14 mouse cellular contexts compared by ENCODE assay signal in genomic region chr14:14350263-14351147, GRCm38 (mm10). TPM values are rescaled to one million over a fixed set of nuclear protein-coding genes. Genes with fewer than 3 reads are reported as not detected.
DNase-seq lines count a peak whose midpoint lies in the region; ATAC-seq and TF ChIP-seq lines count a peak whose summit lies in the region.
"Had no signal": no experiment of that assay in that cellular context is flagged by ENCODE, and none has a peak within 500 bp of the region (broad histone marks: within the 10 kb centered on the region; RNA-seq: fewer than 3 reads in every experiment).

No protein-coding gene starts in this region.

- peaks cover 14% of the 10 kb centered on the region for H3K4me1 ChIP-seq in G1E (ENCODE audit: insufficient read depth, low read depth, low read length)
- H3K4me1 ChIP-seq in midbrain, embryonic 11.5 days (ENCODE audit: control insufficient read depth, insufficient read depth, low read length): no peaks in the 10 kb centered on the region; the same call in 1 of the 2 replicates
- H3K4me1 ChIP-seq: heart, embryonic 13.5 days had no signal

- H3K36me3 ChIP-seq in G1E (replicated peaks): peaks cover 63% of the 10 kb centered on the region
- H3K36me3 ChIP-seq in midbrain, embryonic 11.5 days (ENCODE audit: control insufficient read depth, insufficient read depth, low read length): 0 out of 2 replicates have a peak, but pooled peaks cover 2% of the 10 kb centered on the region
- H3K36me3 ChIP-seq: forebrain, embryonic 12.5 days had no signal

- peak overlapping the region; percentile 38; the same call in 1 of the 2 replicates for H3K4me3 ChIP-seq in G1E (ENCODE audit: low read depth, low read length)
- H3K4me3 ChIP-seq in midbrain, embryonic 11.5 days (ENCODE audit: low read depth, low read length): no peak overlapping the region
- H3K4me3 ChIP-seq: forebrain, embryonic 12.5 days; heart, embryonic 13.5 days; left cerebral cortex, adult 2 months had no signal

- no peak overlapping the region for H3K27ac ChIP-seq in midbrain, embryonic 11.5 days (ENCODE audit: low read depth, low read length)
- H3K27ac ChIP-seq: forebrain, embryonic 12.5 days; heart, embryonic 13.5 days; left cerebral cortex, adult 2 months had no signal

- WGBS in midbrain, embryonic 11.5 days: 94% methylated on average over 29 of the region's 29 CpGs

- DNase-seq in adrenal gland, adult (ENCODE audit: inconsistent age in 2 of 2, low spot score in 1 of 2): peak; percentile 17 to 27
- DNase-seq in adrenal gland, adult 18-20 months (ENCODE audit: low spot score in 2 of 2): no peak
- DNase-seq in left cerebral cortex, postnatal 25 days (ENCODE audit: low spot score in 2 of 2): peak; percentile 2 to 4
- DNase-seq in left cerebral cortex, adult 18-20 months (ENCODE audit: low spot score in 2 of 2): no peak
- no peak for DNase-seq in G1E (ENCODE audit: low spot score)
- DNase-seq in mesoderm, embryonic 11.5 days (ENCODE audit: low read depth, low spot score): peak; percentile 2
- no peak for DNase-seq in embryo, embryonic 10 days (ENCODE audit: low spot score)
- no peak for DNase-seq in midbrain, embryonic 11.5 days (ENCODE audit: low spot score, missing footprints)
- DNase-seq: lung, adult 2 months had no signal

- TF ChIP-seq CTCF in G1E (IDR thresholded peaks at IDR 0.05; ENCODE audit: low read depth, low read length): no peak

- no peak for ATAC-seq in G1E (ENCODE audit: extremely low read depth, insufficient number of reproducible peaks, low FRiP score, poor library complexity, severe bottlenecking)
- no peak for ATAC-seq in midbrain, embryonic 11.5 days (ENCODE audit: low FRiP score)

- H3K9ac ChIP-seq in midbrain, embryonic 11.5 days (ENCODE audit: low read length): no peak overlapping the region
- H3K9ac ChIP-seq: forebrain, embryonic 12.5 days; heart, embryonic 13.5 days had no signal

- peaks cover 75% of the 10 kb centered on the region for H3K9me3 ChIP-seq in G1E (replicated peaks)
- peaks cover 69% of the 10 kb centered on the region for H3K9me3 ChIP-seq in midbrain, embryonic 11.5 days (ENCODE audit: control insufficient read depth, low read length)

- no peak overlapping the region for H3K4me2 ChIP-seq in midbrain, embryonic 11.5 days
- H3K4me2 ChIP-seq: forebrain, embryonic 12.5 days; heart, embryonic 13.5 days had no signal

- H3K27me3 ChIP-seq in G1E (ENCODE audit: insufficient read depth, low read length): no peaks in the 10 kb centered on the region
- H3K27me3 ChIP-seq in midbrain, embryonic 11.5 days (ENCODE audit: control insufficient read depth, insufficient read depth, low read length): no peaks in the 10 kb centered on the region
- H3K27me3 ChIP-seq: forebrain, embryonic 12.5 days; heart, embryonic 13.5 days had no signal

- intact Hi-C loops in left cerebral cortex, postnatal 25 days (cut with DNase I): no loop called here

RNA-seq across cellular contexts. Expression of gene Il3ra, which starts 4.4 kb away (rescaled TPM):
- 1 to 10 TPM; 5.6 to 8.0 TPM for total RNA-seq in adrenal gland, adult 18-20 months (2021)
- 1 to 10 TPM; 3.3 to 5.5 TPM for total RNA-seq in left cerebral cortex, postnatal 25 days (2021)
- 1 to 10 TPM; 3.4 TPM for total RNA-seq in left cerebral cortex, adult 18-20 months (2021)
- 2.7 and 7.4 TPM in 2 replicates for total RNA-seq in G1E (2014; fragmentation: Nextera tagmentation)
- 10.4 and 11.2 TPM in 2 replicates for total RNA-seq in G1E (2017)
- 97.2 and 105 TPM in 2 replicates for polyA plus RNA-seq in G1E (2012)
- 2.4 and 2.7 TPM in 2 replicates for polyA plus RNA-seq in midbrain, embryonic 11.5 days (2014; fragmentation: Nextera tagmentation; extraction: Ambion mirVana)

RNA-seq across cellular contexts. Expression of gene Olfr31, which starts 27.9 kb away (rescaled TPM):
- not detected for total RNA-seq in adrenal gland, adult 18-20 months (2021)
- not detected for total RNA-seq in left cerebral cortex, postnatal 25 days (2021)
- not detected for total RNA-seq in left cerebral cortex, adult 18-20 months (2021)
- not detected in 2 replicates for total RNA-seq in G1E (2014; fragmentation: Nextera tagmentation)
- 0.06 and 0.16 TPM in 2 replicates for total RNA-seq in G1E (2017)
- polyA plus RNA-seq in G1E (2012): not detected in 2 replicates
- polyA plus RNA-seq in midbrain, embryonic 11.5 days (2014; fragmentation: Nextera tagmentation; extraction: Ambion mirVana): not detected in 2 replicates
- total RNA-seq: common myeloid progenitor, adult 5-6 weeks; left cerebral cortex, adult 2 months had no signal
- polyA plus RNA-seq: forebrain, embryonic 12.5 days; heart, embryonic 13.5 days; kidney, adult 2 months; lung, adult 2 months had no signal

RNA-seq across cellular contexts. Expression of gene Olfr721-ps1, which starts 50.6 kb away (rescaled TPM):
- not detected for total RNA-seq in adrenal gland, adult 18-20 months (2021)
- not detected for total RNA-seq in left cerebral cortex, postnatal 25 days (2021)
- not detected for total RNA-seq in left cerebral cortex, adult 18-20 months (2021)
- total RNA-seq in G1E (2014; fragmentation: Nextera tagmentation) (not detected in 2 replicates), G1E (2017) (0.16 TPM in 1 of 2 replicates, not detected in the other)
- polyA plus RNA-seq in G1E (2012): not detected in 2 replicates
- polyA plus RNA-seq in midbrain, embryonic 11.5 days (2014; fragmentation: Nextera tagmentation; extraction: Ambion mirVana): not detected in 2 replicates
- total RNA-seq: common myeloid progenitor, adult 5-6 weeks; left cerebral cortex, adult 2 months had no signal
- polyA plus RNA-seq: forebrain, embryonic 12.5 days; heart, embryonic 13.5 days; kidney, adult 2 months; lung, adult 2 months had no signal

Comparison
In these comparisons a context has a peak if more than half of its experiments do, and no peak if none do; other contexts are left out.
1. DNase-seq: peak in adrenal gland, adult (2 of 2), left cerebral cortex, postnatal 25 days (2 of 2) and mesoderm, embryonic 11.5 days (single experiment); none in adrenal gland, adult 18-20 months (0 of 2), left cerebral cortex, adult 18-20 months (0 of 2), G1E (single experiment), embryo, embryonic 10 days (single experiment) and midbrain, embryonic 11.5 days (single experiment).